Mouse (Mus musculus) E14TG2a.4 (cell line): ENCODE measurements at regions not wholly inside any gene's neighbourhood (a gene's known extent, or its start where the extent isn't known, plus 50 kb on each side); places are given as distances from the start of the nearest gene placed in this dataset.

Experiments used
- CTCF ChIP-seq: conservative IDR thresholded peaks from 2 replicates; pipeline ENCODE4 v1.5.1; 2014; ENCODE audit warnings: low read length
- NANOG ChIP-seq: IDR thresholded peaks from 2 replicates; pipeline ENCODE4 v1.6.1; 2014; ENCODE audit warnings: borderline replicate concordance, low read length, mixed read lengths
- POU5F1 ChIP-seq: IDR thresholded peaks from 2 replicates; pipeline ENCODE4 v1.6.1; 2014; ENCODE audit warnings: low read length, borderline replicate concordance

DNA sequence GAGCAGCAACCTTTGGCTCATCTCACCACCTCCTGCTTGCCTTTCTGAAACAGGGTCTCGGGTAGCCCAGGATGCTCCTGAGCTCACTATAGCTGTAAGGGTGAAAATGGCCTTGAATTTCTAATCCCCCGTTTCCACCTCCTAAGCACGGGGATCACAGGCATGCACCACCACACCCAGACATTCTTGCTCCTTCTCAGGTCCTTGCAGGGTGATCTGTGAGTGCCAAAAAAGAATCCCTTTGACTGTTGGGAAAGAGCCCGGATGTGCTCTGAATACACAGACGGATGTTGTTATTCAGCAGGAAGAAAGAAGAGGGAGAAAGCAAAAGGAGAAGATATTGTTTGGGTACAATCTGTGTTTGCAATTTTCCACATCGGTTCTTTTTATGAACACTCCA lies 140.4 kb upstream of the Podxl start:
- TF ChIP-seq CTCF (no peak), POU5F1 (no peak), NANOG (no peak)
